Mouse (Mus musculus) skeletal muscle tissue, adult 2 months (tissue): ENCODE measurements around the gene Adam23.

Experiments
- DNase-seq: peaks from one replicate; pipeline ENCODE4 v3.0.0-alpha.2; 2012; ENCODE audit warnings: low read depth, low spot score

Adam23 gene

GRCm38 (mm10) chr1:63445656-63446046, at the start of gene Adam23:
Gene Adam23, plus strand, starts transcription at chr1:63445891.
- DNase-seq: peak; percentile 1

- DNase-seq: no peak
Observed at GRCm38 (mm10) chr1:63401130-63401529, 44.6 kb upstream of the Adam23 start.

DNA sequence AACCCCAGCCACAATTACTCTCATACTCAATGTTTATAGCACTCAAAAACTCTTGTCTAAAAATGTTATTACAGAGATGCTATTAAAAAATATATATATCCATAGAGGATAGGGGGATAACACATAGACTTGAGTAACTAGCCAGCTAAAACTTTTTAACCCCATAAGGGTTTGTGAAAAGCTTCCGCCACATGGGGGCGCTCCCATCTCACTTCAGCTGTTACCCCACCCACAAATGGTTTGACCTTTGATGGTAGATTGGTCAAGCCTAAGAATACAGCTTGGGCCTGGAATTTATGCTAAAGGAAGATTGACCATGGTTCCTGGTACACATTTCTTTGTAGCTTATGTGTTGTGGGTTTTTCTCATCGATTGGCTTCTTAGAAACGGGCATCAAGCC, 42.1 kb upstream of the Adam23 start:
- DNase-seq: no peak

DNA sequence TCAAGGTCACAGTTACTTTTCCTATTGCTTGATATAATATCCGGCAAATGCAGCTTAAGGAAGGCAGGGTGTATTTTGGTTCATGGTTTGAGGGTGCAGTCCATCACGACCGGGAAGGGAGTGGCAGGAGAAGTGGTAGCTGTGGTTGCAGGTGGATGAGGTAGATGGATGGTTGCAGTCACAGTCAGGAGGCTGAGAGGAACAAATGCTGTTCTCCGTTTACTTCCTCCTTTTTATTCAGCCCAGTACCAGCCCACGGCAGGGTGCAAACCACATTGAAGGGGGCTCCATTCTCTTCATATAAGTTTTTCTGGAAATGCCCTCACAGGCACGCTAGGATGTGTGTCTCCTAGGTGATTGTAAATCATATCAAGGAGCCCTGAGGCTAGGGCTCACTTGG, 37.3 kb upstream of the Adam23 start:
- no peak for DNase-seq

GRCm38 (mm10) chr1:63418491-63418890, 27.2 kb upstream of the Adam23 start:
- no peak for DNase-seq

DNA sequence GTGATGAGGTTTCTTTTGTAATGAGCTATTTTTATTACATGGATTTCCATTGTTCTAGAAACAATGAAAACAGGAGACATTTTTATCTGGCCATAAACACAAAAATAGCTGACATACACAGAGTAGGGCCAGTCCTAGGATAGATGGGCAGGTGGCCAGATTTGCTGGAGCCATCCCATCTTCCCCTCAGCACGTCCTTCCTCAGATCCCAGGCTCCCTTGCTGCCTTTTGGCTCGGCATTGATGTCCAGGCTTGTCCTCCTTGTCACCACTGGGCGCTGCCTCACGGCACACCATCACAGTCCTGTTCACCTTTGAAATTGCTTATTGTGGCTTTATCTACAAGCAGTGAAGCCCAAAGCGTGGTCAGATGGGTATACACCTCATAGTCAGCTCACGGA, 15.0 kb upstream of the Adam23 start:
- no peak for DNase-seq

- no peak for DNase-seq
Observed at GRCm38 (mm10) chr1:63431166-63431565, 14.5 kb upstream of the Adam23 start.

GRCm38 (mm10) chr1:63431842-63432241, 13.8 kb upstream of the Adam23 start:
- DNase-seq: no peak

GRCm38 (mm10) chr1:63434052-63434451, 11.6 kb upstream of the Adam23 start:
- DNase-seq: no peak

- no peak for DNase-seq
Observed at GRCm38 (mm10) chr1:63437529-63437928, 8.2 kb upstream of the Adam23 start.

DNA sequence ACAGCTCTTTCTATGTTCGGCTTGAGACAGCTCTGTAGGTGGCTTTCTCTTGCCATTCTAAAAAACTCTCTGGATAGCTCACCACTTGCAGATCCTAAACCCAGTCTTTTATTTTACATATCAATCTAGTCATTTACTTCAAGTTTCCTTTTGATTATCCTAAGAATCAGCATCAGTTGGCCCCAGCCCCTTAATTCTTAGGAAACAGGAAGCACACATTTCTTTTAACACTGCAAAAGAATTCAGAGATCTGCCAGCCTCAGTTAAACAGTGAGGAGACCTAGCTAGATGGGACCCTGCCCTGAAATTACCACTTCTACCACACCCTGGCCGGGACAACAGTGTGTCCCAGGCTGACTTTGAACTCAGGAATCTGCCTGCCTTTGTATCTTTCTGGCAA, 3.5 kb upstream of the Adam23 start:
- no peak for DNase-seq

GRCm38 (mm10) chr1:63442616-63443015, 3.1 kb upstream of the Adam23 start:
- DNase-seq: no peak

- no peak for DNase-seq
Observed at GRCm38 (mm10) chr1:63445149-63445609, 512 bp upstream of the Adam23 start.

- no peak for DNase-seq
Observed at GRCm38 (mm10) chr1:63446047-63446704, 485 bp downstream of the Adam23 start.

- DNase-seq: no peak
Observed at GRCm38 (mm10) chr1:63446721-63447120, 1.0 kb downstream of the Adam23 start.

DNA sequence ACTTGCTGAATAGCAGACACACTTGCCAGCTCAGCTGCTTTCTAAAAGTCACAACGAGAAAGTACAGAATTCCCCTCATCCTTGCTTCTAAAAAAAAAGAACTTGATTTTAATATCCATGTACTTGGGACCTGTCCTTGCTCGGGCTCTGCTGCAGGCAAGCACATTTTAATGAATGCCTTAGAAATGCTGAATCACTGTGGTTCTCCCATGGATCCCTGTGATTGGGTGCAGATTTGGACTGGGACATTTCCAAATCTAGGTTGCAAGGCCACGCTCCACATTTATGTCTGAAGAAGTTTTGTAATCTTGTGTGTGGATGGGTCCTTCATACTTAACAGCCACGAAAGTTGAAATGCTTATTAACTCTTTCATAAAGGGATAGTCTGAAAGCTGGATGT, 4.4 kb downstream of the Adam23 start:
- DNase-seq: peak; percentile 4

- no peak for DNase-seq
Observed at GRCm38 (mm10) chr1:63453332-63453887, 7.7 kb downstream of the Adam23 start.

GRCm38 (mm10) chr1:63457801-63458519, 12.3 kb downstream of the Adam23 start:
- no peak for DNase-seq

DNA sequence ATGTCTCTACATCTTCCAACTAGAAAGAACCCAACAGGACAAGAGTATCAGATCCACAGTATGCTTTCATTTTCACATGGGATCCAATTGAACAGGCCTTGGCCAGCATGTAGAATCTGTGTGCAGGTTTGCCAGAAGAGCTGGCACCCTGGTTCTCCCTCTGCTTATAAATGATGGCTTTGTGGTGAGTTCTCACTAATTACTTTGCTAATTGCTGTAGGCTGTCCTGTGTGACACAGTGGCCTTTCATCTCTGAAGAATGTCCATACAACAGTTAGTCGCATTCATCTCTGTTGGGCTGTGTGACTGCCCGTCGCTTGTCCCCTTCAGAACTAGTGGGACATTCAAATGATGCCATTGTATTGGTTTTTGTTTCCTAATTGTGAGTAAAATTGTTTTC, 13.5 kb downstream of the Adam23 start:
- DNase-seq: no peak

DNA sequence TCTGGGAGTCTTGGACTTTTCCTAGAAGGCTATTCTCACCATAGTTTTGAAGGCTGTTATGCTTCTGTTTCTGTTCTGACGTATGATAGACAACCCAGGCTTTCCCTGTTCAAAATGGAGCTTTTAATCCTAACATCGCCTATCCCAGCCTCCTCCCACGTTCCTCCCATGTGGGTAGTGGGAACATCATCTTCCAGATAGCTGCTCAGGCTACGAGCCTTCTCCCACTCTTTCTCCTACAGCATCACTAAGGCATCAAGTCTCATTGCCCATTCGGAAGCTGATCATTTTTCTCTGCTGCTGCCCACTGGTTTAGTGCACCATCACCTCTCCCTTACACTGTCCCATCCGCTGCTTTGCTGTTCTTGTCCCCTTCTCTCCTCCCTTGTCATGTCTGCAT, 14.2 kb downstream of the Adam23 start:
- DNase-seq: no peak

- peak; percentile 27 for DNase-seq
Observed at GRCm38 (mm10) chr1:63464441-63464840, 18.8 kb downstream of the Adam23 start.

- no peak for DNase-seq
Observed at GRCm38 (mm10) chr1:63473272-63473671, 27.6 kb downstream of the Adam23 start.

- no peak for DNase-seq
Observed at GRCm38 (mm10) chr1:63473696-63474095, 28.0 kb downstream of the Adam23 start.
